Mouse (Mus musculus): ENCODE measurements around the gene Xpo6. TPM values are rescaled to one million over a fixed set of nuclear protein-coding genes. Genes with fewer than 3 reads are reported as not detected.
A peak's percentile ranks its signal among the peaks of the same experiment; 100 is the strongest.

Gene Xpo6
- polyA plus RNA-seq (2015; fragmentation: Nextera tagmentation; extraction: Ambion mirVana), result 48.5 and 51.9 TPM in 2 replicates

DNA sequence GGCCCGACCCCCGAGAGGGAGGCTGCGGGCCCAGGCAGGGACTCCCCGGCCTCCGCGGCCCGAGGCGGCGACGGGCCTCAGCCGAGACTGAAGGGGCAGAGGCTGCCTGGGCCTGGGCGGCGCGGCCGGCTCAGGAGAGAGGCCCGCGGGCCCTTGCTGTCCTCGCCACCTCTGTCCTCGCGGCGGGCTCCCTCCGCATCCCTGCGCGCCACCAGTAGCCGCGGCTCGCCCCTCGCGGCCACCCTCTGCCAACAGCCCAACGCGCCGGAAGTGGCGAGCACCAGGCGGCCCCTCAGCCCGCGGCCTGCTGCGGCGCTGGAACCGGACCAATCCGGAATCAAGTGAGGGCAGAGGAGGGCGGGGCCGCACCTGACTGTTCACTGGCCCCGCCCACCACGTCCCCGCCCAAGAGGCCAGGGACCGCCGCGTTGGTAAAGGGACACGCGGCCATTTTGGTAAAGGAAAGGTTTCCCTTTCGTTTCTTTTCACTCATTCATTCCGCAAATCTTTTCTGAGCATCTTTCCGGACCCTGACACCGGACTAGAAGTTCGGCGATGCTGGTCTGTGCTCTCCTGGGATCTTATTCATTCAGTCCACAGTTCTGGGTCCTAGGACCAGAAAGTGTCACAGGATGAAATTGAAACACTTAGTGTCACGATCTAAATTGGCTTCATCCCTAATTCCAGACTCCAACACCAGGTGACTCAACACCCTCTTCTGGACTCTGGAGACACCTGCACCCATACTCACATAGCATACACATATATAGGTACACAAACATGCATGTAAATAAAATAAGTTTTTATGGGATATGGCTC is at the start of gene Xpo6:
Gene Xpo6, minus strand, starts transcription at position 324 of the 819 bp plus-strand sequence.
- Histone ChIP-seq H3K4me2 (ENCODE audit: low read length) (peak within 1 kb of the TSS; percentile 82), H3K27ac (ENCODE audit: low read length) (peak within 1 kb of the TSS; percentile 87), H3K4me3 (replicated peaks; ENCODE audit: low read length) (peak within 1 kb of the TSS; percentile 94), H3K4me1 (replicated peaks; ENCODE audit: control insufficient read depth, insufficient read depth, low read length) (peaks cover 21% of the 10 kb centered on the region), H3K36me3 (ENCODE audit: control insufficient read depth, insufficient read depth) (no peaks in the 10 kb centered on the region), H3K9ac (replicated peaks; ENCODE audit: low read depth, low read length) (peak within 1 kb of the TSS; percentile 98), H3K9me3 (ENCODE audit: control insufficient read depth, low read length) (no peaks in the 10 kb centered on the region), H3K27me3 (replicated peaks; ENCODE audit: control insufficient read depth, insufficient read depth, low read length) (no peaks in the 10 kb centered on the region)
- under 1% methylated on average over 53 of the region's 57 CpGs for WGBS
- ATAC-seq, result peak; percentile 95

GRCm38 (mm10) chr7:126249986-126250385 is 49.7 kb upstream of the Xpo6 start:
- Histone ChIP-seq H3K27ac (ENCODE audit: low read length) (no peak overlapping the region), H3K9ac (replicated peaks; ENCODE audit: low read depth, low read length) (no peak overlapping the region), H3K4me2 (ENCODE audit: low read length) (no peak overlapping the region), H3K4me1 (replicated peaks; ENCODE audit: control insufficient read depth, insufficient read depth, low read length) (peaks cover 7% of the 10 kb centered on the region), H3K36me3 (ENCODE audit: control insufficient read depth, insufficient read depth) (no peaks in the 10 kb centered on the region), H3K4me3 (replicated peaks; ENCODE audit: low read length) (no peak overlapping the region), H3K27me3 (replicated peaks; ENCODE audit: control insufficient read depth, insufficient read depth, low read length) (no peaks in the 10 kb centered on the region), H3K9me3 (ENCODE audit: control insufficient read depth, low read length) (no peaks in the 10 kb centered on the region)
- 83% methylated on average over 3 of the region's 3 CpGs for WGBS
- ATAC-seq, result no peak

DNA sequence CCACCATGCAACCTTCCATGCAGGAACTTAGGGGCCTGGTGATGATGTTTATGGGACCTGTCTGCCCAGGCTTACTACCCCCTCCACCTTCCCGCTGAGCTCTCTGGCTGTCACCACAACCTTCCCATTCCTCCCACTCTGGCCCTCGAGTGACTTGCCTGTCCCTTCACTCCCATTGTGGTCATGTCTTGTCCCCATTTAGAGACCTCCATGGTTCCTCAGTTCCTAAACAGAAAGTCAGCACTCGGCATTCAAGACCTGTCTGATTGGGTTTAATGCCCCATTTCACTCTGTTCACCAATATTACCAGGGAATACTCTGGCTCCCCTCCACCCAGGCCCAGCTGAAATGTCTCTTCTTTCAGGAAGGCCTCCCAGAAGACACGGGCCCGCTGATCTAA is 48.8 kb upstream of the Xpo6 start:
- ATAC-seq, result no peak
- Histone ChIP-seq H3K27me3 (replicated peaks; ENCODE audit: control insufficient read depth, insufficient read depth, low read length) (no peaks in the 10 kb centered on the region), H3K4me1 (replicated peaks; ENCODE audit: control insufficient read depth, insufficient read depth, low read length) (peaks cover 7% of the 10 kb centered on the region), H3K4me3 (replicated peaks; ENCODE audit: low read length) (no peak overlapping the region), H3K36me3 (ENCODE audit: control insufficient read depth, insufficient read depth) (no peaks in the 10 kb centered on the region), H3K9ac (replicated peaks; ENCODE audit: low read depth, low read length) (no peak overlapping the region), H3K4me2 (ENCODE audit: low read length) (no peak overlapping the region), H3K27ac (ENCODE audit: low read length) (no peak overlapping the region), H3K9me3 (ENCODE audit: control insufficient read depth, low read length) (no peaks in the 10 kb centered on the region)
- 69% methylated on average over 5 of the region's 5 CpGs for WGBS

GRCm38 (mm10) chr7:126248641-126249141 is 48.4 kb upstream of the Xpo6 start:
- Histone ChIP-seq H3K36me3 (ENCODE audit: control insufficient read depth, insufficient read depth) (no peaks in the 10 kb centered on the region), H3K9ac (replicated peaks; ENCODE audit: low read depth, low read length) (no peak overlapping the region), H3K9me3 (ENCODE audit: control insufficient read depth, low read length) (no peaks in the 10 kb centered on the region), H3K27me3 (replicated peaks; ENCODE audit: control insufficient read depth, insufficient read depth, low read length) (no peaks in the 10 kb centered on the region), H3K27ac (ENCODE audit: low read length) (no peak overlapping the region), H3K4me2 (ENCODE audit: low read length) (peak overlapping the region; percentile 4; the same call in 1 of the 2 replicates), H3K4me1 (replicated peaks; ENCODE audit: control insufficient read depth, insufficient read depth, low read length) (peaks cover 7% of the 10 kb centered on the region), H3K4me3 (replicated peaks; ENCODE audit: low read length) (no peak overlapping the region)
- WGBS, result 42% methylated on average over 17 of the region's 17 CpGs
- no peak for ATAC-seq

GRCm38 (mm10) chr7:126248088-126248487 is 47.8 kb upstream of the Xpo6 start:
- peak; percentile 40; the same call in 1 of the 2 replicates for ATAC-seq
- Histone ChIP-seq H3K27me3 (replicated peaks; ENCODE audit: control insufficient read depth, insufficient read depth, low read length) (no peaks in the 10 kb centered on the region), H3K4me1 (replicated peaks; ENCODE audit: control insufficient read depth, insufficient read depth, low read length) (peaks cover 7% of the 10 kb centered on the region), H3K36me3 (ENCODE audit: control insufficient read depth, insufficient read depth) (no peaks in the 10 kb centered on the region), H3K27ac (ENCODE audit: low read length) (no peak overlapping the region), H3K4me3 (replicated peaks; ENCODE audit: low read length) (no peak overlapping the region), H3K4me2 (ENCODE audit: low read length) (peak overlapping the region; percentile 4; the same call in 1 of the 2 replicates), H3K9ac (replicated peaks; ENCODE audit: low read depth, low read length) (peak overlapping the region; percentile 11; the same call in 1 of the 2 replicates), H3K9me3 (ENCODE audit: control insufficient read depth, low read length) (no peaks in the 10 kb centered on the region)
- WGBS, result 7% methylated on average over 6 of the region's 6 CpGs

- Histone ChIP-seq H3K27me3 (replicated peaks; ENCODE audit: control insufficient read depth, insufficient read depth, low read length) (no peaks in the 10 kb centered on the region), H3K9ac (replicated peaks; ENCODE audit: low read depth, low read length) (no peak overlapping the region), H3K4me2 (ENCODE audit: low read length) (no peak overlapping the region), H3K4me3 (replicated peaks; ENCODE audit: low read length) (no peak overlapping the region), H3K9me3 (ENCODE audit: control insufficient read depth, low read length) (no peaks in the 10 kb centered on the region), H3K27ac (ENCODE audit: low read length) (no peak overlapping the region), H3K4me1 (replicated peaks; ENCODE audit: control insufficient read depth, insufficient read depth, low read length) (peaks cover 7% of the 10 kb centered on the region), H3K36me3 (ENCODE audit: control insufficient read depth, insufficient read depth) (no peaks in the 10 kb centered on the region)
- 66% methylated on average over 6 of the region's 6 CpGs for WGBS
- no peak for ATAC-seq
Observed at GRCm38 (mm10) chr7:126244168-126244750, 44.0 kb upstream of the Xpo6 start.

DNA sequence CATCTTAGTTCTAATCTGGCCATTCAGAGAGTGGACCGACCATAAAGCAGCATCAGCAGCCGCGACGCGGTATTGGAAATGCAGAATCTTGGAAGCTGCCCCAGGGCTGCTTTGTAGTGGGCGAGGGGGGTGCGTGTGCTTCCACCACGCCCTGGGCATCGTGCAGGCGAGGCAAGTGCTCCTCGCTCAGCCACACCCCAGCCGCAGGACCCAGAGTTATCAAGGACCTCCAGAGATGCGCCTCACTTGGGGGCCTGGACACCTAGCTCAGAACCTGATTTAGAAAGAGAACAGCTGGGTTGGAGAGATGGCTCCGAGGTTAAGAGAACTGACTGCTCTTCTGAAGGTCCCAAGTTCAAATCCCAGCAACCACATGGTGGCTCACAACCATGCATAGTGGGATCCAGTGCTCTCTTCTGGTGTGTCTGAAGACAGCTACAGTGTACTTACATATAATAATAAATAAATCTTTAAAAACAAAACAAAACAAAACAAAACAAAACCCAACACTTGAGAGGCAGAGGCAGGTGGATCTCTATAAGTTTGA is 40.6 kb upstream of the Xpo6 start:
- H3K9ac ChIP-seq (replicated peaks; ENCODE audit: low read depth, low read length), result no peak overlapping the region
- no peak overlapping the region for H3K27ac ChIP-seq (ENCODE audit: low read length)
- H3K36me3 ChIP-seq (ENCODE audit: control insufficient read depth, insufficient read depth), result no peaks in the 10 kb centered on the region
- ATAC-seq, result no peak
- H3K4me3 ChIP-seq (replicated peaks; ENCODE audit: low read length), result no peak overlapping the region
- WGBS, result 82% methylated on average over 14 of the region's 14 CpGs
- H3K4me2 ChIP-seq (ENCODE audit: low read length), result no peak overlapping the region
- H3K9me3 ChIP-seq (ENCODE audit: control insufficient read depth, low read length), result no peaks in the 10 kb centered on the region
- H3K27me3 ChIP-seq (replicated peaks; ENCODE audit: control insufficient read depth, insufficient read depth, low read length), result no peaks in the 10 kb centered on the region
- H3K4me1 ChIP-seq (replicated peaks; ENCODE audit: control insufficient read depth, insufficient read depth, low read length), result 0 out of 2 replicates have a peak, but pooled peaks cover 2% of the 10 kb centered on the region

- Histone ChIP-seq H3K4me1 (replicated peaks; ENCODE audit: control insufficient read depth, insufficient read depth, low read length) (0 out of 2 replicates have a peak, but pooled peaks cover 3% of the 10 kb centered on the region), H3K4me3 (replicated peaks; ENCODE audit: low read length) (no peak overlapping the region), H3K4me2 (ENCODE audit: low read length) (no peak overlapping the region), H3K27ac (ENCODE audit: low read length) (no peak overlapping the region), H3K36me3 (ENCODE audit: control insufficient read depth, insufficient read depth) (no peaks in the 10 kb centered on the region), H3K9ac (replicated peaks; ENCODE audit: low read depth, low read length) (no peak overlapping the region), H3K9me3 (ENCODE audit: control insufficient read depth, low read length) (no peaks in the 10 kb centered on the region), H3K27me3 (replicated peaks; ENCODE audit: control insufficient read depth, insufficient read depth, low read length) (no peaks in the 10 kb centered on the region)
- peak; percentile 28; the same call in 1 of the 2 replicates for ATAC-seq
- 79% methylated on average over 5 of the region's 5 CpGs for WGBS
Observed at GRCm38 (mm10) chr7:126236794-126237192, 36.5 kb upstream of the Xpo6 start.
